Mouse (Mus musculus) adrenal gland, postnatal 14 days (tissue): Measurements from ENCODE around the gene Cul7. TPM values are rescaled to one million over a fixed set of nuclear protein-coding genes. Genes with fewer than 3 reads are reported as not detected.
A peak's percentile ranks its signal among the peaks of the same experiment; 100 is the strongest.

Experiments
- DNase-seq: peaks from one replicate; pipeline ENCODE4 v3.0.0; 2021; ENCODE audit warnings: mixed read lengths
- total RNA-seq: library from RNA; stranded (reverse); gene quantifications from 2 replicates; pipeline ENCODE4 v1.2.3, GENCODE M21; 2021

Gene Cul7
- total RNA-seq, 1 experiment from 2014 or later = 45.5 TPM

- DNase-seq = peak; percentile 97
These were observed 55.0 kb downstream of the Cul7 start, which contains the start of gene Ppp2r5d for GRCm38 (mm10) chr17:46704887-46705835. Gene Ppp2r5d (minus strand): TSS chr17:46705111.

- peak; percentile 54 for DNase-seq
These were observed 56.4 kb downstream of the Cul7 start for GRCm38 (mm10) chr17:46706375-46707089.

GRCm38 (mm10) chr17:46710959-46711597, 60.9 kb downstream of the Cul7 start, which contains the start of gene Pex6:
Gene Pex6 (plus strand): TSS chr17:46711463.
- peak; percentile 96 for DNase-seq

- peak; percentile 89 for DNase-seq
These were observed 61.6 kb downstream of the Cul7 start for GRCm38 (mm10) chr17:46711612-46712271.

- no peak for DNase-seq
These were observed 62.3 kb downstream of the Cul7 start for GRCm38 (mm10) chr17:46712442-46712841.

GRCm38 (mm10) chr17:46713849-46714248, 63.7 kb downstream of the Cul7 start:
- DNase-seq = no peak

Other genes with a start within 250 kb of the Cul7 start
- gene Crip3, start 221.4 kb upstream of the Cul7 start, total RNA-seq = 1.1 and 1.2 TPM in 2 replicates
- 0.49 and 14.3 TPM in 2 replicates for gene Slc22a7, start 211.9 kb upstream of the Cul7 start, total RNA-seq
- gene Ttbk1, start 162.7 kb upstream of the Cul7 start, total RNA-seq = 0.78 and 1.4 TPM in 2 replicates
- 5.3 and 7.8 TPM in 2 replicates for gene Dnph1, start 153.6 kb upstream of the Cul7 start, total RNA-seq
- gene Cul9, start 103.9 kb upstream of the Cul7 start, total RNA-seq = 17.1 and 20.7 TPM in 2 replicates
- 38.4 and 39.2 TPM in 2 replicates for gene Srf, start 94.2 kb upstream of the Cul7 start, total RNA-seq
- 13.8 and 16.0 TPM in 2 replicates for gene Ptk7, start 20.8 kb upstream of the Cul7 start, total RNA-seq
- gene Klc4, start 4.3 kb upstream of the Cul7 start, total RNA-seq = 32.3 and 34.7 TPM in 2 replicates
- 127 and 134 TPM in 2 replicates for gene Mrpl2, start 4.1 kb upstream of the Cul7 start, total RNA-seq
- gene Rrp36, start 24.0 kb downstream of the Cul7 start, total RNA-seq = 23.7 and 25.7 TPM in 2 replicates
- 80.5 and 90.2 TPM in 2 replicates for gene Mea1, start 28.5 kb downstream of the Cul7 start, total RNA-seq
- 80.0 and 83.6 TPM in 2 replicates for gene Klhdc3, start 30.6 kb downstream of the Cul7 start, total RNA-seq
- 47.1 and 49.0 TPM in 2 replicates for gene Ppp2r5d, start 54.8 kb downstream of the Cul7 start, total RNA-seq
- 70.2 and 72.3 TPM in 2 replicates for gene Pex6, start 61.1 kb downstream of the Cul7 start, total RNA-seq
- gene Gnmt, start 78.8 kb downstream of the Cul7 start, total RNA-seq = 6.9 and 124 TPM in 2 replicates
- 41.0 and 43.1 TPM in 2 replicates for gene Cnpy3, start 101.9 kb downstream of the Cul7 start, total RNA-seq
- 0.33 TPM in 1 of 2 replicates, not detected in the other for gene Ptcra, start 113.4 kb downstream of the Cul7 start, total RNA-seq
- gene 2310039H08Rik, start 122.3 kb downstream of the Cul7 start, total RNA-seq = 62.9 and 66.5 TPM in 2 replicates
- 92.0 and 97.4 TPM in 2 replicates for gene Rpl7l1, start 132.3 kb downstream of the Cul7 start, total RNA-seq
- 19.4 and 20.1 TPM in 2 replicates for gene Bicral, start 208.1 kb downstream of the Cul7 start, total RNA-seq
- gene Tbcc, start 240.3 kb downstream of the Cul7 start, total RNA-seq = 20.6 and 20.7 TPM in 2 replicates